In the genomic region with DNA sequence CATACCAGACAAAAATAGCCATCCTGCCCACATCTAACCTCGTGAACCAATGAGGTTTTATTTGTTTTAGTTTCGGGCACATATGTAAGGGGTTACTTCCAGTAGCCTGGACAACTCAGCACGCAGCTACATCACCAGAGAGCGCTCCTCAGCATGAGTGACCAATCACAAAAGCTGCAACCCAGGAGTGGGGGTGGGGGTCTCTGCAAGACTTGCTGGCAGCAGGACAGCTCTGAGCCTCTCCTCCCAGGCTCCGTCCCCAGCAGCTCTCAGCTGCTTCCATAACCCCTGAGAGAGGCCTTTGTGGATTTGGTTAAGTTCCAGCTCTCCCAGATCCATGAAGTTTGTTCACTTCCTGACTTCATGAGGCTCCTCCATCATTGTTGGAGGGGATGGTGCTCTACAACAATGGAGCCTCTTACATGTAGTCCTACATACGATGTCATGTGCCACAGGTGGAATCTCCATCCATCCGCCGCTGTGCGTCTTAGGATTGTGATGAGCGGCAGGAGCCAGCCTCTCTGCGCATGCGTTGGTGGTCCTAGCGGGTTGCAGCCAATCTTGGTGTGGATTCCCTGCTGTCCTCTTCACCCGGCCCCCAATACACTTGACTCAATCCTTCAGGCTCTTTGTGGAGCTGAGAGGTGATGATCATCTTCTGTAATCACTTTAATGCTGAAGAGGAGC, we compare ENCODE assay signal across 12 mouse cellular contexts. TPM values are rescaled to one million over a fixed set of nuclear protein-coding genes. Genes with fewer than 3 reads are reported as not detected.
DNase-seq lines count a peak whose midpoint lies in the region; ATAC-seq lines count a peak whose summit lies in the region.
"Had no signal": no experiment of that assay in that cellular context is flagged by ENCODE, and none has a peak within 500 bp of the region (broad histone marks: within the 10 kb centered on the region; RNA-seq: fewer than 3 reads in every experiment).

No protein-coding gene starts in this region.

- H3K36me3 ChIP-seq in forebrain, embryonic 15.5 days: no peaks in the 10 kb centered on the region
- H3K36me3 ChIP-seq in forebrain, embryonic 12.5 days (replicated peaks): no peaks in the 10 kb centered on the region
- H3K36me3 ChIP-seq in kidney, embryonic 14.5 days (ENCODE audit: control insufficient read depth, insufficient read depth, low read length): no peaks in the 10 kb centered on the region
- H3K36me3 ChIP-seq in hindbrain, embryonic 15.5 days: no peaks in the 10 kb centered on the region
- H3K36me3 ChIP-seq in midbrain, embryonic 15.5 days (replicated peaks): no peaks in the 10 kb centered on the region
- H3K36me3 ChIP-seq: embryonic facial prominence, embryonic 15.5 days; liver, embryonic 13.5 days had no signal

- no peak overlapping the region for H3K9ac ChIP-seq in forebrain, embryonic 15.5 days (replicated peaks)
- H3K9ac ChIP-seq in forebrain, embryonic 12.5 days: no peak overlapping the region
- H3K9ac ChIP-seq in kidney, embryonic 14.5 days (ENCODE audit: low read depth, low read length): no peak overlapping the region
- no peak overlapping the region for H3K9ac ChIP-seq in hindbrain, embryonic 15.5 days
- H3K9ac ChIP-seq in midbrain, embryonic 15.5 days: no peak overlapping the region
- H3K9ac ChIP-seq: embryonic facial prominence, embryonic 15.5 days; liver, embryonic 13.5 days had no signal

- H3K4me1 ChIP-seq in forebrain, embryonic 15.5 days: peaks cover 7% of the 10 kb centered on the region
- peaks cover 18% of the 10 kb centered on the region for H3K4me1 ChIP-seq in forebrain, embryonic 12.5 days
- no peaks in the 10 kb centered on the region for H3K4me1 ChIP-seq in kidney, embryonic 14.5 days (ENCODE audit: control insufficient read depth, insufficient read depth, low read length)
- no peaks in the 10 kb centered on the region for H3K4me1 ChIP-seq in hindbrain, embryonic 15.5 days (replicated peaks)
- H3K4me1 ChIP-seq in midbrain, embryonic 15.5 days: peaks cover 1% of the 10 kb centered on the region
- H3K4me1 ChIP-seq: embryonic facial prominence, embryonic 15.5 days; liver, embryonic 13.5 days had no signal

- peak; percentile 55; the same call in 1 of the 2 replicates for ATAC-seq in forebrain, embryonic 15.5 days (replicated peaks)
- no peak for ATAC-seq in forebrain, embryonic 12.5 days (ENCODE audit: low FRiP score)
- ATAC-seq in kidney, embryonic 14.5 days (ENCODE audit: low FRiP score, low TSS enrichment): no peak
- ATAC-seq in hindbrain, embryonic 15.5 days (ENCODE audit: low FRiP score, low read depth): peak; percentile 71; the same call in 1 of the 2 replicates
- ATAC-seq in midbrain, embryonic 15.5 days (replicated peaks): peak; percentile 43; the same call in 1 of the 2 replicates
- no peak for ATAC-seq in monocyte, adult 5-6 weeks (replicated peaks; ENCODE audit: insufficient number of reproducible peaks, low FRiP score, low TSS enrichment, poor library complexity, severe bottlenecking)
- no peak for ATAC-seq in megakaryocyte, adult 5-6 weeks (ENCODE audit: poor library complexity, severe bottlenecking)
- ATAC-seq: inflammation-experienced regulatory T-cells, adult 6 months had no signal

- WGBS in forebrain, embryonic 15.5 days: 80% methylated on average over 14 of the region's 14 CpGs
- 86% methylated on average over 14 of the region's 14 CpGs for WGBS in forebrain, embryonic 12.5 days
- 87% methylated on average over 14 of the region's 14 CpGs for WGBS in kidney, embryonic 14.5 days
- 71% methylated on average over 14 of the region's 14 CpGs for WGBS in hindbrain, embryonic 15.5 days
- 77% methylated on average over 14 of the region's 14 CpGs for WGBS in midbrain, embryonic 15.5 days

- H3K27ac ChIP-seq in forebrain, embryonic 15.5 days (replicated peaks): no peak overlapping the region
- no peak overlapping the region for H3K27ac ChIP-seq in forebrain, embryonic 12.5 days
- no peak overlapping the region for H3K27ac ChIP-seq in kidney, embryonic 14.5 days (ENCODE audit: low read depth, low read length)
- peak overlapping the region; percentile 13 for H3K27ac ChIP-seq in hindbrain, embryonic 15.5 days (replicated peaks)
- no peak overlapping the region for H3K27ac ChIP-seq in midbrain, embryonic 15.5 days
- H3K27ac ChIP-seq: embryonic facial prominence, embryonic 15.5 days; liver, embryonic 13.5 days had no signal

- H3K9me3 ChIP-seq in forebrain, embryonic 15.5 days: no peaks in the 10 kb centered on the region
- no peaks in the 10 kb centered on the region for H3K9me3 ChIP-seq in forebrain, embryonic 12.5 days
- H3K9me3 ChIP-seq in kidney, embryonic 14.5 days (ENCODE audit: control insufficient read depth, low read length): no peaks in the 10 kb centered on the region
- no peaks in the 10 kb centered on the region for H3K9me3 ChIP-seq in hindbrain, embryonic 15.5 days
- no peaks in the 10 kb centered on the region for H3K9me3 ChIP-seq in midbrain, embryonic 15.5 days
- H3K9me3 ChIP-seq: embryonic facial prominence, embryonic 15.5 days; liver, embryonic 13.5 days had no signal

- DNase-seq in kidney, postnatal 25 days: peak; percentile 55 to 62
- DNase-seq: cerebellum, adult 11 months; liver, embryonic 13.5 days had no signal

- no peaks in the 10 kb centered on the region for H3K27me3 ChIP-seq in forebrain, embryonic 15.5 days
- no peaks in the 10 kb centered on the region for H3K27me3 ChIP-seq in forebrain, embryonic 12.5 days
- H3K27me3 ChIP-seq in kidney, embryonic 14.5 days (ENCODE audit: control insufficient read depth, insufficient read depth, low read length): no peaks in the 10 kb centered on the region
- no peaks in the 10 kb centered on the region for H3K27me3 ChIP-seq in hindbrain, embryonic 15.5 days
- H3K27me3 ChIP-seq in midbrain, embryonic 15.5 days (replicated peaks): no peaks in the 10 kb centered on the region
- H3K27me3 ChIP-seq: embryonic facial prominence, embryonic 15.5 days; liver, embryonic 13.5 days had no signal

- H3K4me2 ChIP-seq in forebrain, embryonic 15.5 days (replicated peaks): no peak overlapping the region
- no peak overlapping the region for H3K4me2 ChIP-seq in forebrain, embryonic 12.5 days
- no peak overlapping the region for H3K4me2 ChIP-seq in kidney, embryonic 14.5 days (replicated peaks; ENCODE audit: low read depth, low read length)
- H3K4me2 ChIP-seq in hindbrain, embryonic 15.5 days: no peak overlapping the region
- no peak overlapping the region for H3K4me2 ChIP-seq in midbrain, embryonic 15.5 days
- H3K4me2 ChIP-seq: embryonic facial prominence, embryonic 15.5 days; liver, embryonic 13.5 days had no signal

- no peak overlapping the region for H3K4me3 ChIP-seq in forebrain, embryonic 15.5 days
- no peak overlapping the region for H3K4me3 ChIP-seq in forebrain, embryonic 12.5 days (replicated peaks)
- H3K4me3 ChIP-seq in kidney, embryonic 14.5 days (ENCODE audit: low read length): no peak overlapping the region
- H3K4me3 ChIP-seq in hindbrain, embryonic 15.5 days: no peak overlapping the region
- H3K4me3 ChIP-seq in midbrain, embryonic 15.5 days: no peak overlapping the region
- H3K4me3 ChIP-seq: embryonic facial prominence, embryonic 15.5 days; liver, embryonic 13.5 days had no signal

RNA-seq across cellular contexts. Expression of a gene that starts 37.7 kb away (rescaled TPM):
- 12.8 and 13.5 TPM in 2 replicates for polyA plus RNA-seq in forebrain, embryonic 15.5 days (2015; fragmentation: Nextera tagmentation; extraction: Ambion mirVana)
- 13.5 and 15.1 TPM in 2 replicates for polyA plus RNA-seq in forebrain, embryonic 12.5 days (2016; fragmentation: Nextera tagmentation; extraction: Ambion mirVana)
- 22.1 and 60.8 TPM in 2 replicates for polyA plus RNA-seq in kidney, embryonic 14.5 days (2014; fragmentation: Nextera tagmentation; extraction: Ambion mirVana)
- polyA plus RNA-seq in hindbrain, embryonic 15.5 days (2015; fragmentation: Nextera tagmentation; extraction: Ambion mirVana): 20.9 and 23.8 TPM in 2 replicates
- 18.1 and 19.3 TPM in 2 replicates for polyA plus RNA-seq in midbrain, embryonic 15.5 days (2015; fragmentation: Nextera tagmentation; extraction: Ambion mirVana)
- total RNA-seq in monocyte, adult 5-6 weeks (2017): 19.1 to 66.2 TPM (median 33.2 TPM) in 3 replicates
- 0.51 and 0.93 TPM in 2 replicates for total RNA-seq in megakaryocyte, adult 5-6 weeks (2015)
- total RNA-seq in megakaryocyte, adult 5-6 weeks (2017): 0.94 and 1.3 TPM in 2 replicates

Comparison
In these comparisons a context has a peak if more than half of its experiments do, and no peak if none do; other contexts are left out.
1. ATAC-seq: peak in forebrain, embryonic 15.5 days (single experiment), hindbrain, embryonic 15.5 days (single experiment) and midbrain, embryonic 15.5 days (single experiment); none in forebrain, embryonic 12.5 days (single experiment), kidney, embryonic 14.5 days (single experiment), monocyte, adult 5-6 weeks (single experiment) and megakaryocyte, adult 5-6 weeks (single experiment).